Mouse (Mus musculus): ENCODE measurements around the gene Cntn4. TPM values are rescaled to one million over a fixed set of nuclear protein-coding genes. Genes with fewer than 3 reads are reported as not detected.
"Not testable (repeated sequence)": the region's sequence is repeated elsewhere in the genome, so short reads cannot be mapped to it uniquely, and the experiment has no call there.

The Cntn4 gene
- polyA plus RNA-seq, 1 experiment from 2014 or later: 28.0 TPM

- Histone ChIP-seq H3K36me3 (no peaks in the 10 kb centered on the region), H3K27ac (replicated peaks) (no peak overlapping the region), H3K4me3 (no peak overlapping the region), H3K4me1 (replicated peaks) (no peaks in the 10 kb centered on the region), H3K4me2 (no peak overlapping the region), H3K9ac (no peak overlapping the region), H3K9me3 (no peaks in the 10 kb centered on the region), H3K27me3 (no peaks in the 10 kb centered on the region)
- WGBS: 14% methylated on average over 1 of the region's 1 CpGs
- ATAC-seq (ENCODE audit: low FRiP score, low read depth): no peak
Observed at GRCm38 (mm10) chr6:106335066-106335465, 657.6 kb downstream of the Cntn4 start.

DNA sequence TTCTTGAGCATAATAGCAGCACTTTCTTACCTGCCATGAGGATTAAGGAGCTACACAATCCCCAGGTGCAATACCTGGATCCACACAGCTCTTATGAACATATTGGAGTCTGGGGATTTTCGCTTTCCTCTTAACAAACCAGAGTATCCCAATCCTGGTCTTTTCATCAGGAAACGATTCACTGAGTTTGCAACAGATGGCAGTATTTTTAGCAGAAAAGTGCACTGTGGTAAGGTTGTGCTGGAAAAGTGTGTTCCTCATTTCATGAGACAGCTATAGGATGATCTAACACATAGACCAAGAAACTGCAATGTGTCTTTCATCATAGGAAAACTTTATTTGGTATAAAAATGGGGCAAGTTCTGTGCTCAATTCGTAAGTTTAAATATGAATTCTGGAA lies 659.3 kb downstream of the Cntn4 start:
- H3K4me3 ChIP-seq: no peak overlapping the region
- no peaks in the 10 kb centered on the region for H3K9me3 ChIP-seq
- H3K27ac ChIP-seq (replicated peaks): no peak overlapping the region
- ATAC-seq (ENCODE audit: low FRiP score, low read depth): no peak
- H3K27me3 ChIP-seq: no peaks in the 10 kb centered on the region
- no peaks in the 10 kb centered on the region for H3K4me1 ChIP-seq (replicated peaks)
- no peak overlapping the region for H3K9ac ChIP-seq
- H3K36me3 ChIP-seq: no peaks in the 10 kb centered on the region
- WGBS: 85% methylated on average over 3 of the region's 3 CpGs
- no peak overlapping the region for H3K4me2 ChIP-seq

DNA sequence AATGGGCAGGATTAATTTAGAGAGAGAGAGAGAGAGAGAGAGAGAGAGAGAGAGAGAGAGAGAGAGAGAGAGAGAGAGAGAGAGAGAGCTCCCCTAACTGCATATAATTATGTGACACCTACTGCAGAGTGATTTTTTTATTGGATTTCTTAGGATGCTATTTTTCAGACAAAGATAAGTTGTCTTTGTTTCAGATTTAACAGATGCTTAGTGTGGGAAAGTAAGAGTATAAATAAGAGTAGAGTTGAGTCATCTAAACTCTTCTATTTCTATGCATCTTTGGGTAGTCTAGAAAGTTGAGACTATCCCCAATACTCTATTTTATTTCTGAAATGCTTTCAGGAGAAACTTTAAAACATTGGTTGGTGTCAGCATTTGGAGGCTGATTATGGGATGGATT lies 660.4 kb downstream of the Cntn4 start:
- no peak for ATAC-seq (ENCODE audit: low FRiP score, low read depth)
- H3K27me3 ChIP-seq: no peaks in the 10 kb centered on the region
- no peak overlapping the region for H3K4me3 ChIP-seq
- no peaks in the 10 kb centered on the region for H3K36me3 ChIP-seq
- no peaks in the 10 kb centered on the region for H3K4me1 ChIP-seq (replicated peaks)
- H3K9me3 ChIP-seq: no peaks in the 10 kb centered on the region
- H3K27ac ChIP-seq (replicated peaks): no peak overlapping the region
- no peak overlapping the region for H3K4me2 ChIP-seq
- H3K9ac ChIP-seq: no peak overlapping the region

- Histone ChIP-seq H3K36me3 (no peaks in the 10 kb centered on the region), H3K4me3 (no peak overlapping the region), H3K9me3 (no peaks in the 10 kb centered on the region), H3K4me1 (replicated peaks) (no peaks in the 10 kb centered on the region), H3K9ac (no peak overlapping the region), H3K27ac (replicated peaks) (no peak overlapping the region), H3K4me2 (no peak overlapping the region), H3K27me3 (no peaks in the 10 kb centered on the region)
- ATAC-seq (ENCODE audit: low FRiP score, low read depth): no peak
Observed at GRCm38 (mm10) chr6:106341114-106341513, 663.7 kb downstream of the Cntn4 start.

GRCm38 (mm10) chr6:106350072-106350471 lies 672.6 kb downstream of the Cntn4 start:
- H3K9ac ChIP-seq: no peak overlapping the region
- H3K36me3 ChIP-seq: no peaks in the 10 kb centered on the region
- H3K4me3 ChIP-seq: no peak overlapping the region
- 42% methylated on average over 3 of the region's 3 CpGs for WGBS
- no peak overlapping the region for H3K4me2 ChIP-seq
- 0 out of 2 replicates have a peak, but pooled peaks cover 2% of the 10 kb centered on the region for H3K9me3 ChIP-seq
- no peaks in the 10 kb centered on the region for H3K4me1 ChIP-seq (replicated peaks)
- H3K27ac ChIP-seq (replicated peaks): no peak overlapping the region
- no peaks in the 10 kb centered on the region for H3K27me3 ChIP-seq
- no peak for ATAC-seq (ENCODE audit: low FRiP score, low read depth)

DNA sequence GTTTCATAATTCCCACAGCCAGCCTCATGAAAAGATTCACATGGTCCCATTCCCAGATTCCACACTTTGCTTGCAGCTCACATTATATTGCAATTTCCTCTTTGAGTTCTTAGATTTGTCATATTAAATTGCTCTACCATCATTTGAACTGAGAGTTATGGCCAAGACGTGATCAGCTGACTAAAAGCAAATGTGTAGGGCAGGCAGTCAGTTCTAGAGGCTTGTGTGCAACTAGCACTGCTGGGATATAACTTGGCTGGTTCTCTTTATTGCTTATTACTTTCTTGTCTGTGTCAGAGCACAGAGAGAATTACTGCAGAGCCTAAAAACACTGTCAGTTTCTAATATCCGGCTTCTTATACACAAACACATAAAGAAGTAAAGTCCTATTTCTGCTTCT lies 673.9 kb downstream of the Cntn4 start:
- Histone ChIP-seq H3K9me3 (0 out of 2 replicates have a peak, but pooled peaks cover 2% of the 10 kb centered on the region), H3K9ac (no peak overlapping the region), H3K27me3 (no peaks in the 10 kb centered on the region), H3K4me2 (no peak overlapping the region), H3K4me3 (no peak overlapping the region), H3K4me1 (replicated peaks) (no peaks in the 10 kb centered on the region), H3K36me3 (no peaks in the 10 kb centered on the region), H3K27ac (replicated peaks) (no peak overlapping the region)
- WGBS: 81% methylated on average over 2 of the region's 2 CpGs
- no peak for ATAC-seq (ENCODE audit: low FRiP score, low read depth)

DNA sequence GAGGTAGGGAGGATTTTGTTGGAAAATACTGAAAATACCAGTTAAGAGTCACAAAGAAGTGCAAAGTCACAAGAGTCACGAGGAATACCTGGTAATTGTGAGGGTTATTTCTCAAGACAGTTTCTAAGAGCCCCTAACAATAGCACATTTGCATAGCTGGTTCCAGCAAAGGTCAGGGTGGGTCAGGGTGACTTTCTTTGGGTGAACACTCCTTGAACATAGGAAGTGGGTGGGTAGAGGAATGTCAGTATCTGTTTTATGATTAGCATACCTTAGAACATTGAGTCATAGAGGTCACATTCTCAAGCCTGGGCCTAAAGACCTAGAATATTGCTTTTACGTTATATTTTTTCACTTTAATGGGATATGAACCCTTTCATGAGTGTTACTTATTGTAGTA lies 681.3 kb downstream of the Cntn4 start:
- ATAC-seq (ENCODE audit: low FRiP score, low read depth); H3K36me3 ChIP-seq; H3K9me3 ChIP-seq; H3K4me3 ChIP-seq; H3K27me3 ChIP-seq; H3K4me1 ChIP-seq (replicated peaks); H3K4me2 ChIP-seq; H3K9ac ChIP-seq; H3K27ac ChIP-seq (replicated peaks): not testable (repeated sequence)
- 90% methylated on average over 2 of the region's 2 CpGs for WGBS

GRCm38 (mm10) chr6:106381288-106382025 lies 704.0 kb downstream of the Cntn4 start:
- Histone ChIP-seq H3K27me3 (no peaks in the 10 kb centered on the region), H3K4me1 (replicated peaks) (no peaks in the 10 kb centered on the region), H3K36me3 (no peaks in the 10 kb centered on the region), H3K9me3 (no peaks in the 10 kb centered on the region), H3K4me3 (no peak overlapping the region), H3K9ac (no peak overlapping the region), H3K27ac (replicated peaks) (no peak overlapping the region), H3K4me2 (no peak overlapping the region)
- WGBS: 60% methylated on average over 6 of the region's 6 CpGs
- ATAC-seq (ENCODE audit: low FRiP score, low read depth): no peak

GRCm38 (mm10) chr6:106387833-106388406 lies 710.5 kb downstream of the Cntn4 start:
- peak; percentile 77; the same call in 1 of the 2 replicates for ATAC-seq (ENCODE audit: low FRiP score, low read depth)
- Histone ChIP-seq H3K4me2 (no peak overlapping the region), H3K4me3 (no peak overlapping the region), H3K4me1 (replicated peaks) (no peaks in the 10 kb centered on the region), H3K9ac (no peak overlapping the region), H3K27ac (replicated peaks) (no peak overlapping the region), H3K27me3 (no peaks in the 10 kb centered on the region), H3K36me3 (no peaks in the 10 kb centered on the region), H3K9me3 (no peaks in the 10 kb centered on the region)
- WGBS: 50% methylated on average over 2 of the region's 2 CpGs

- H3K9me3 ChIP-seq: no peaks in the 10 kb centered on the region
- H3K36me3 ChIP-seq: no peaks in the 10 kb centered on the region
- WGBS: 85% methylated on average over 3 of the region's 3 CpGs
- no peak overlapping the region for H3K9ac ChIP-seq
- H3K4me3 ChIP-seq: no peak overlapping the region
- H3K4me1 ChIP-seq (replicated peaks): no peaks in the 10 kb centered on the region
- H3K4me2 ChIP-seq: no peak overlapping the region
- H3K27me3 ChIP-seq: no peaks in the 10 kb centered on the region
- H3K27ac ChIP-seq (replicated peaks): no peak overlapping the region
- ATAC-seq (ENCODE audit: low FRiP score, low read depth): no peak
Observed at GRCm38 (mm10) chr6:106408014-106408413, 730.6 kb downstream of the Cntn4 start.

DNA sequence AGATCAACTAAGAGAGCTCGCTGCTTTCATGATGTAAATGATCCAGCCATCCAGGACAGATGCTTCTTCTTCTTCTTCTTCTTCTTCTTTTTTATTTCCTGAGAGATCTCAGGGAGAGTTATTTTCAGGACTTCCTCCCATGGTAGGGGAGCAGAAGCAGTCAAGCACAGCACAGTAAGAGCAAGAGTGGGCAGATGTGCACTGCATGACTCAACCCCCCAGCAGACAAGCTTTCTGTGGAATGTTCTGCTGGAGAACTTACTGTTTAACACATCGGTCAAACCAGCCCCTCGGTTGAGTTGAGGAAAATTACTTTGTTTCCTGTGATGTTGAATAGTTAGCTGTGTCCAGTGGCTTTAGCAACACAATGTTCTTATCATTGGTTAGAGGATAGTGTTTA lies 731.2 kb downstream of the Cntn4 start:
- H3K9me3 ChIP-seq: no peaks in the 10 kb centered on the region
- WGBS: 77% methylated on average over 3 of the region's 3 CpGs
- H3K4me1 ChIP-seq (replicated peaks): no peaks in the 10 kb centered on the region
- no peak overlapping the region for H3K4me2 ChIP-seq
- no peaks in the 10 kb centered on the region for H3K27me3 ChIP-seq
- H3K27ac ChIP-seq (replicated peaks): no peak overlapping the region
- H3K9ac ChIP-seq: no peak overlapping the region
- ATAC-seq (ENCODE audit: low FRiP score, low read depth): no peak
- no peak overlapping the region for H3K4me3 ChIP-seq
- H3K36me3 ChIP-seq: no peaks in the 10 kb centered on the region

- Histone ChIP-seq H3K27me3 (no peaks in the 10 kb centered on the region), H3K27ac (replicated peaks) (no peak overlapping the region)
- ATAC-seq (ENCODE audit: low FRiP score, low read depth): no peak
Observed at GRCm38 (mm10) chr6:106422947-106423346, 745.5 kb downstream of the Cntn4 start.

GRCm38 (mm10) chr6:106423471-106423870 lies 746.0 kb downstream of the Cntn4 start:
- H3K36me3 ChIP-seq: no peaks in the 10 kb centered on the region
- H3K4me3 ChIP-seq: no peak overlapping the region
- H3K4me1 ChIP-seq (replicated peaks): no peaks in the 10 kb centered on the region
- H3K4me2 ChIP-seq: no peak overlapping the region
- H3K27me3 ChIP-seq: no peaks in the 10 kb centered on the region
- H3K27ac ChIP-seq (replicated peaks): no peak overlapping the region
- WGBS: 88% methylated on average over 2 of the region's 2 CpGs
- H3K9me3 ChIP-seq: no peaks in the 10 kb centered on the region
- ATAC-seq (ENCODE audit: low FRiP score, low read depth): no peak
- H3K9ac ChIP-seq: no peak overlapping the region

More at GRCm38 (mm10) chr6:106422947-106423346, 745.5 kb downstream of the Cntn4 start:
- no peaks in the 10 kb centered on the region for H3K4me1 ChIP-seq (replicated peaks)
- no peak overlapping the region for H3K9ac ChIP-seq
- no peaks in the 10 kb centered on the region for H3K36me3 ChIP-seq
- no peak overlapping the region for H3K4me3 ChIP-seq
- H3K4me2 ChIP-seq: no peak overlapping the region
- H3K9me3 ChIP-seq: no peaks in the 10 kb centered on the region
